Mouse (Mus musculus) limb, embryonic 11.5 days (tissue): Measurements from ENCODE around the gene 4930404N11Rik. TPM values are rescaled to one million over a fixed set of nuclear protein-coding genes. Genes with fewer than 3 reads are reported as not detected.

Experiments used
- ATAC-seq: fragments of 200-750 bp; cut with Nextera tagmentation; 2 replicates; pipeline ENCODE4 v1.8.0; 2017; ENCODE audit warnings: low read depth; ENCODE audit not compliant: insufficient number of reproducible peaks, low FRiP score, low TSS enrichment
- DNase-seq: peaks from one replicate; pipeline ENCODE4 v3.0.0-alpha.2; 2015; ENCODE audit warnings: low spot score
- H3K27ac ChIP-seq: fragments of 300-500 bp; sonication (generic); replicated peaks from 2 replicates; pipeline ENCODE4 v1.5.1; 2014; ENCODE audit warnings: low read depth, mild to moderate bottlenecking, low read length
- H3K27me3 ChIP-seq: fragments of 300-500 bp; sonication (generic); 2 replicates; pipeline ENCODE4 v1.6.1; 2014; ENCODE audit warnings: mild to moderate bottlenecking, low read length, mixed read lengths; ENCODE audit not compliant: control insufficient read depth, insufficient read depth
- H3K36me3 ChIP-seq: fragments of 300-500 bp; sonication (generic); 2 replicates; pipeline ENCODE4 v1.6.1; 2014; ENCODE audit warnings: mild to moderate bottlenecking, low read length, moderate library complexity, mixed read lengths; ENCODE audit not compliant: control insufficient read depth, insufficient read depth
- H3K4me1 ChIP-seq: fragments of 300-500 bp; sonication (generic); 2 replicates; pipeline ENCODE4 v1.6.1; 2014; ENCODE audit warnings: low read length, mixed read lengths; ENCODE audit not compliant: control insufficient read depth, insufficient read depth
- H3K4me2 ChIP-seq: fragments of 300-500 bp; sonication (generic); 2 replicates; pipeline ENCODE4 v1.6.1; 2014; ENCODE audit warnings: low read depth, mild to moderate bottlenecking, moderate library complexity; ENCODE audit not compliant: severe bottlenecking
- H3K4me3 ChIP-seq: fragments of 300-500 bp; sonication (generic); 2 replicates; pipeline ENCODE4 v1.5.1; 2014; ENCODE audit warnings: low read depth, low read length
- H3K9ac ChIP-seq: fragments of 300-500 bp; sonication (generic); 2 replicates; pipeline ENCODE4 v1.6.1; 2014; ENCODE audit warnings: mild to moderate bottlenecking, low read length
- H3K9me3 ChIP-seq: fragments of 300-500 bp; sonication (generic); 2 replicates; pipeline ENCODE4 v1.6.1; 2016; ENCODE audit warnings: low read length; ENCODE audit not compliant: control insufficient read depth
- WGBS: fragments of 180-500 bp; shearing (Covaris S2); extraction: QIAGEN DNeasy Blood & Tissue Kit; methylation state at CpG from one replicate; pipeline ENCODE4 v1.1.7; 2014; 5-methylcytosine and 5-hydroxymethylcytosine counted together
- polyA plus RNA-seq: library from polyadenylated mRNA; unstranded; fragments of >200 nt; fragmentation: Nextera tagmentation; extraction: Ambion mirVana; gene quantifications from 2 replicates; pipeline ENCODE4 v1.2.1, GENCODE M21; 2014

Gene 4930404N11Rik
- polyA plus RNA-seq, 1 experiment from 2014 or later = 0.21 TPM

- H3K4me3 ChIP-seq = no peak overlapping the region
- H3K9me3 ChIP-seq = no peaks in the 10 kb centered on the region
- no peak overlapping the region for H3K27ac ChIP-seq
- no peak overlapping the region for H3K4me2 ChIP-seq
- peaks cover 2% of the 10 kb centered on the region; the same call in 1 of the 2 replicates for H3K36me3 ChIP-seq
- H3K9ac ChIP-seq = no peak overlapping the region
- H3K27me3 ChIP-seq = peaks cover 34% of the 10 kb centered on the region
- H3K4me1 ChIP-seq = peaks cover 22% of the 10 kb centered on the region
- 60% methylated on average over 8 of the region's 8 CpGs for WGBS
- no peak for DNase-seq
- ATAC-seq = no peak
Measured at GRCm38 (mm10) chr10:81344421-81345161, 21.0 kb downstream of the 4930404N11Rik start.

- no peaks in the 10 kb centered on the region for H3K9me3 ChIP-seq
- no peak within 1 kb of the TSS for H3K27ac ChIP-seq
- H3K4me3 ChIP-seq = peak within 1 kb of the TSS; percentile 33
- peak within 1 kb of the TSS; percentile 37 for H3K9ac ChIP-seq
- H3K27me3 ChIP-seq = peaks cover 42% of the 10 kb centered on the region
- no peaks in the 10 kb centered on the region; the same call in 1 of the 2 replicates for H3K36me3 ChIP-seq
- WGBS = 7% methylated on average over 56 of the region's 67 CpGs
- DNase-seq (no peak), ATAC-seq (no peak)
- H3K4me2 ChIP-seq = peak within 1 kb of the TSS; percentile 68
- peaks cover 13% of the 10 kb centered on the region; the same call in 1 of the 2 replicates for H3K4me1 ChIP-seq
Measured at GRCm38 (mm10) chr10:81342686-81343505, 22.7 kb downstream of the 4930404N11Rik start, which contains the start of gene Gipc3. Gene Gipc3, minus strand, starts transcription at chr10:81343266.

- DNase-seq (peak; percentile 84), ATAC-seq (no peak)
- Histone ChIP-seq H3K27me3 (peaks cover 44% of the 10 kb centered on the region), H3K4me3 (no peak overlapping the region), H3K4me1 (peaks cover 7% of the 10 kb centered on the region; the same call in 1 of the 2 replicates), H3K9me3 (no peaks in the 10 kb centered on the region), H3K4me2 (no peak overlapping the region), H3K27ac (no peak overlapping the region), H3K36me3 (no peaks in the 10 kb centered on the region; the same call in 1 of the 2 replicates), H3K9ac (no peak overlapping the region)
- WGBS = 31% methylated on average over 16 of the region's 16 CpGs
Measured at GRCm38 (mm10) chr10:81341333-81341949, 24.2 kb downstream of the 4930404N11Rik start.

GRCm38 (mm10) chr10:81340551-81341332, 24.9 kb downstream of the 4930404N11Rik start:
- no peaks in the 10 kb centered on the region for H3K36me3 ChIP-seq
- no peak for ATAC-seq
- H3K4me2 ChIP-seq = no peak overlapping the region

DNA sequence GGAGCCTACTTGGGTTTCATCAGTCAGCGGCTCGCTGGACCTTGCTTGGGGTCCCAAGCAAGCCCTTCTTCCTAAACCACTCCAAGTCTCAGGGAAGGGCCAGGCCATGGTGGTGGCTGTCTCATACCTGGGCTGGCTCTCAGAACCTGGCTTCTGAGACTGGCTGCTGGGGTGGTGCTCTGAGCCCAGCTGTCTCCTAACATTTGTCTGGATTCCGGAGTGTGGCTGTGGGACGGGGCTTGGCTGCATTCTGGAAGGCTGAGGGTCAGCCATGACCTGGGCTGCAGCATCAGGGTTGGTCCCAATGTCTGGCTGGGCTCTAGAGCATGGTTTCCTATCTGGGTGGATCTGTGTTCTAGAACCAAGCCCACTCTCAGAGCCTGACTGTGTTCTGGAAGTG, 29.1 kb downstream of the 4930404N11Rik start:
- no peak overlapping the region for H3K4me2 ChIP-seq
- no peaks in the 10 kb centered on the region for H3K9me3 ChIP-seq
- no peak overlapping the region for H3K27ac ChIP-seq
- peaks cover 27% of the 10 kb centered on the region for H3K27me3 ChIP-seq
- H3K9ac ChIP-seq = no peak overlapping the region
- no peak for ATAC-seq
- H3K36me3 ChIP-seq = no peaks in the 10 kb centered on the region
- H3K4me1 ChIP-seq = peaks cover 10% of the 10 kb centered on the region
- no peak overlapping the region for H3K4me3 ChIP-seq
- WGBS = 93% methylated on average over 4 of the region's 4 CpGs
- DNase-seq = no peak

More at GRCm38 (mm10) chr10:81340551-81341332, 24.9 kb downstream of the 4930404N11Rik start:
- Histone ChIP-seq H3K4me1 (peaks cover 9% of the 10 kb centered on the region), H3K27me3 (peaks cover 44% of the 10 kb centered on the region), H3K27ac (no peak overlapping the region), H3K9me3 (no peaks in the 10 kb centered on the region), H3K4me3 (no peak overlapping the region), H3K9ac (no peak overlapping the region)
- no peak for DNase-seq
- WGBS = 43% methylated on average over 17 of the region's 17 CpGs

DNA sequence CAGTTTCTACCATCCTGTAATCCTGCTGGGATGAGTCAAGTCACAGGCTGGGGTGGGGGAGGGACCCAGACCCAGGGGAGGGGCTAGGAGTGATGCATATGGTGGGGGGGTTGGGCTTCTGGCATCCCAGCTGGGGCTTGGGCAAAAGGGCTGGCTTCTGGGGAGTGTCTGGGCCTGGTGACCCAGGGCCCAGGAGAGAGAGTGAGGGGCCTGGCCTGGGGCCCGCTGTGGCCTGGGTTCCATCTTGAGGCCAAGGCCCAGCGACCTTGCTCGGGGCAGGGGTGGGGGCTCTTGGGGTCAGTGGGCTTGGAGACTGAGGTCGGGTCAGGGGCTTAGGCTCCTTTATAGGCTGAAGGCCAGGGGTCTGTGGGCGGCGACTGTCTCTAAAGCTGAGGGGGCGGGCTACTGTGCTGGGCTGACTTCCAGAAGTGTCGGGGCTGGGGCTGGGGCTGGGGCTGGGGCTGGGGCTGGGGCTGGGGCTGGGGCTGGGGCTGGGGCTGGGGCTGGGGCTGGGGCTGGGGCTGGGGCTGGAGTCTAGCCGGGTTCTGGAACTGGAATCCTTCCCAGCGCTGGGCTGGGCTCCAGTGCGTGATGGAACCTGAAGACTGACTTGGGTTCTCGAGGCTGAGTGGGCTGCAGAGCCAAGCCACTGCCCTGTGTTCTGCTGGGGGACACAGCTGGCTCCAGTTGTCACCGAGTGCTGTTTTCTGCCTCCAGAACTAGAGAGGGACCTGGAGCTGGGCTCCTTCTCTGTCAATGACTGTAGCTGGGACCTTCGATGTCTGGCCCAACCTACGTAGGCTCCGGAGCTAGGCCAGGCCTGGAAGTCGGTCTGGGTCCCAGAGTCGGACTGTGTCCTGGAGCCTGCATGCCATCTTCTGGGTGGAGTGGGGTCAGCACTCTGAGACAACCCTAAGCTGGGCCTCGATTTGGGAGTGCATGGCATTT, 29.9 kb downstream of the 4930404N11Rik start:
- Histone ChIP-seq H3K27me3 (peaks cover 24% of the 10 kb centered on the region), H3K4me2 (no peak overlapping the region), H3K27ac (0 out of 2 replicates have a peak overlapping the region, but pooled peaks have one; percentile 36), H3K4me3 (no peak overlapping the region), H3K9ac (no peak overlapping the region), H3K4me1 (peaks cover 10% of the 10 kb centered on the region), H3K36me3 (no peaks in the 10 kb centered on the region), H3K9me3 (no peaks in the 10 kb centered on the region)
- 29% methylated on average over 19 of the region's 19 CpGs for WGBS
- no peak for ATAC-seq
- no peak for DNase-seq

DNA sequence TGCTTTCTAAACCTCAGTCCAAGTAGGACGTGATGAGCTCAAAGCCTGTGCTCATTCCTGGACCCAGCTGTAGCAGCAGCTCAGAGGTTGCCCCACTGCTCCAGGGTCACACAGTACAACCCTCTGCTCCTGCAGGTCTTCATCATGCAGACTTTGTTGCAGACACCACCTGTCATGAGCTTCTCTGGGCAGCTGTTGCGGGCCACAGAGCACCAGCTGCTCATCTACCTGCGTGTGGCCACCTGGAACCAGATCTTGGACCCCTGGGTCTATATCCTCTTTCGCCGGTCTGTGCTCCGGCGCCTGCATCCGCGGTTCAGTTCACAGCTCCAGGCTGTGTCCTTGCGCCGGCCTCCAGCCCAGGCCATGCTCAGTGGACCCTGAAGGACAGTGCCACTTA, 31.3 kb downstream of the 4930404N11Rik start:
- ATAC-seq (no peak), DNase-seq (no peak)
- H3K4me3 ChIP-seq = no peak overlapping the region
- H3K27ac ChIP-seq = no peak overlapping the region
- 76% methylated on average over 11 of the region's 11 CpGs for WGBS
- H3K4me1 ChIP-seq = peaks cover 16% of the 10 kb centered on the region
- H3K9ac ChIP-seq = no peak overlapping the region
- H3K27me3 ChIP-seq = peaks cover 24% of the 10 kb centered on the region
- no peaks in the 10 kb centered on the region for H3K36me3 ChIP-seq
- no peaks in the 10 kb centered on the region for H3K9me3 ChIP-seq
- H3K4me2 ChIP-seq = no peak overlapping the region
